Mouse (Mus musculus) T-helper 1 cell (primary cell): Measurements from ENCODE around the gene Abcc12.

ENCODE experiments used
- in situ Hi-C: fragments of 300-600 bp; cut with MboI, MseI; formaldehyde crosslinking; loops from one replicate; pipeline ENCODE4 v1.15.1; 2025; ENCODE audit warnings: high pct_unique_total_duplicates

The Abcc12 gene

GRCm38 (mm10) chr8:86580458-86580857 lies at the start of gene Abcc12:
TSS of gene Abcc12 (minus strand) at chr8:86580686.
- in situ Hi-C loops, result loop anchor here (5.0 to 10.0 kb wide), 2 partner anchors 883 to 986 kb away; no protein-coding TSS in a partner anchor

DNA sequence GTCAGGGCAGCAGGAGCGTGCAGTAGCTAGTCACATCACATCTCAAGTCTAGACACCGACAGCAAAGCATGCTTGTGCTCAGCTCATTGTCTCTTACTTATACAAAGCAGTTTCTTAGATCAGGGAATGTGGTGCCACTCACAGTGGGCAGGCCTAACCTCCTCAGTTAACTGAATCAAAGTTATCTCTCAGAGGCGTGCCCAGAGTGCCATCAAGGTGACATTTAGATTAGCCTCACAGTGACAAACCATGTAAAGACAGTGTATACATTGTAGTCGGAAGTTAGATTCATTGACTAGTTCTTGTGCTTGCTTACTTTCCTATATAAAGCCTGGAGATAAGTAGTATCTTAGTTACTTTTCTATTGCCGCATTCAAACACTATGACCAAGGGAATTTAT lies 49.7 kb upstream of the Abcc12 start:
- in situ Hi-C loops, result no loop called here

GRCm38 (mm10) chr8:86624915-86625314 lies 44.4 kb upstream of the Abcc12 start:
- in situ Hi-C loops, result loop anchor here (10.0 kb wide), 1 partner anchor 260 kb away; the partner anchor contains the start of gene N4bp1

DNA sequence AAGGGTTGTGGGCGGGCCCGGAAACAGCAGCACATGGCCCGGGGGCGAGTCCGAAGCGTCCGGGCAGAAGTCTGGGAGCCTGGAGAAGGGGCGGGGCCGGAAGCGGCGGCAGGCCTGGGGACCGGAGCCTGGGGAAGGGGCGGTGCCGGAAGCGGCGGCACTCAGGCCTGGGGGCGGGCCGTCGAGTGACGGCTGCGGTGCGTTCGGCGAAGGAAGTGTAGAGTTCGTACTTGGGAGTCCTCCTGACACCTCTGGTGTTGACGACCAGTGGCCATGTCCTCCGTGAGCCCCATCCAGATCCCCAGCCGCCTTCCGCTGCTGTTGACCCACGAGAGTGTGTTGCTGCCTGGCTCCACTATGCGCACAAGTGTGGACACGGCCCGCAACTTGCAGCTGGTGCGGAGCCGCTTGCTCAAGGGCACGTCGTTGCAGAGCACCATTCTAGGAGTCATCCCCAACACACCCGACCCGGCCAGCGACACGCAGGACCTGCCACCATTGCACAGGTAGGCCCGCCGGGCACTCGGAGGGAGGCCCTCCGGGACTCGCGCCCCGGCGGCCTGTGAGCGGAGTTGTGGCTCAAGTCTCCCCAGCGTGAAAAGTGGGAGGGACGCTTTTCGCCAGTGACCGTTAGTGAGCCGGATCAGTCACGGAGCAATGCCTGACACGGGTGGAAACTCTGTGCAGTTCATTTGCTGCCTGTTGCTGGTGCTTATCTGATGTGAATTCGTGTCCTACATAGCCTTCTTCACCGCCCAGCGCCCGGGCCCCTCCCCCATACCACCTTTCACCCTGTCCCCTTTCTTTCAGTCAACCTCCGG lies 43.6 kb upstream of the Abcc12 start, which contains the start of gene Lonp2:
TSS of gene Lonp2 (plus strand) at position 133 of the 821 bp plus-strand sequence.
- in situ Hi-C loops, result loop anchor here (10.0 kb wide), 1 partner anchor 261 kb away; the partner anchor contains the start of gene N4bp1

DNA sequence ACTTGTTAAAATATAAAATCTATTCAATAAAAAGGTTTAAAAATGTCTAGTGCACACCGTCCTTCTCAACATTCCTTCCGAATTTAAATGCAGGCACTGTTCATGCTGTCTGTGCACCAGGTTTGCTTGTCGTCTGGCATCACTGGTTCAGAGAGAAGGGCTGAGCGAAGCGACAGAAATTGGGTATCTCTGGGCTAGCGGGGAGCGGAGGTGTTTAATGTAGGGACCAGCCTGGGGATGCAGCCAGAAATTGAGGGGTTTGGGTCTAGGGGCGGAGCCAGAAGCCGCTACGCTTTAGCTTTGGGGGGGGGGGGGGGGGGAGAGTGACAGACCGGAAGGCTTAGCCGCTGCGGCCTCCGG lies 43.0 kb upstream of the Abcc12 start:
- in situ Hi-C loops, result loop anchor here (10.0 kb wide), 1 partner anchor 261 kb away; the partner anchor contains the start of gene N4bp1

- in situ Hi-C loops, result no loop called here
These were observed 37.4 kb upstream of the Abcc12 start for GRCm38 (mm10) chr8:86617759-86618387.

- in situ Hi-C loops, result no loop called here
These were observed 34.7 kb upstream of the Abcc12 start for GRCm38 (mm10) chr8:86615095-86615769.

DNA sequence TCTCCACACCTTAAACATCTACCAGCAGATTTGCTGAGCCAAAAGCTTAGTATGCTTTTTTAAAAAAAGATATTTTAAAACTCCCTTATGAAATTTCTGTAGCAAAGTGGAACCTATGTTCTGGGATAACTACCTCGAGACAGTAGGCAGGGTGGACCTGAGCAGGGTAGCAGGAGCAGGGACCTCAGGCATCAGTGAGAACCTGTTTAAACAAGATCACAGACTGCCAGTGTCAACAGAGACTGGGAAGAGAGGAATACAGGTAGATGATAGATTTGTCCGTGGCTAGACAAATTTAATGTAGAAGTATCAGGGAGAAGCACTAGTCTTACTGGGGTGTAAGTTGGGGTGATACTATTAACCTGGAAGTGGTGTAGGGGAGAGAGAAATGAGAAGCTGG lies 33.3 kb upstream of the Abcc12 start:
- in situ Hi-C loops, result no loop called here

DNA sequence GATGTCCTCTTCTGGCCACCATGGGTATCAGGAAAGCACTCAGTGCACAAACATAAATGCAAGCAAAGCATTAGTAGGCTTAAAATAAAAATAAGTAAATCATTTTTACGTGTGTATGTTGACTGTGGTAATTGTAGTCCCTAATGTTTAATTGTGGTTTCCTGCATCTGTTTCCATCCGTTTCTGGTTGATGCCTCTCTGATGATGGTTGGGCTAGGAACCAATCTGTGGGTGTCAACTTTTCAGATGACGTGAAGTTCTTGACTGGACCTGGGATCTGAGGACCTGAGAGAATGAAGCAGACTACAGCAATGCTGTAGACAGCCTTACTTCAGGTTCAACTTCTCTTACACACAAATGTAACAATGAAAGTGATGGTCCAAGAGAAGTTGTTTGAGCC lies 24.2 kb upstream of the Abcc12 start:
- in situ Hi-C loops, result no loop called here

GRCm38 (mm10) chr8:86603174-86603573 lies 22.7 kb upstream of the Abcc12 start:
- in situ Hi-C loops, result no loop called here

DNA sequence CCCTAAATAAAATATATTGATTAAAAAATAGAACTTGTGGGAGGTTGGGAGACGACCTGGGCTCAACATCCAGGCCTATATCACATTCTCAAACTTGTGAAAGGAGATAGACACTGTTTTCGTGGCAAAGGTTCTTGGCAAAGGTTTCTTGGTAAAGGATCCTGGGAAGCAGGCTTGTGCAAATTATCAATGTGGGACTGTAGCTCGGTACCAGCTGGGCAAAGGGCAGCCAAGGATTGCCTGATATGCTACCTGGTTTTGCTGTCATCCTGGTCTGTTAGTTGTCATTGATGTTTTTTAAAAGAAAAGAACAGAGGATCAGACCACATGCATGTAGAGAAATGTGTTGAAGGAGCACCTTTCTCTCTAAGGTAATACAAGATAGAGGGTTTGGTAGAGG lies 19.8 kb upstream of the Abcc12 start:
- in situ Hi-C loops, result no loop called here

DNA sequence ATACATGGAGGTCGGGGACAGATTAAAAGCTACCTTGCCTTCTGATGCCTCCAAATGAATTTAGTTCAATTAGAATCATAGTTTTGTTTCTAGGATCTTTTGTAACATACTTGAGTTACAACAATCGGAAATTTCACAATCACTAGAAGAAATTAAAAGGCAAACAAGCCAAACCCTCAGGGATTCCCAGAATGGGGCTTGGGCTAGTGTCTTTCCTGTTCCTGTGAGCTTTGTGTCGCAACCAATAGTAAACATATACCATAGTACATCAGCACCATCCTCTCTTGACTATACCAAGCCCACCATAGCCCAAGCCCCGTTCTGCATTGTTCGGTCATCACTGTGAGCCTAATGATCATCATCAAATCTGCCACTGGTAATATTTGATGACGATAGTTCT lies 18.8 kb upstream of the Abcc12 start:
- in situ Hi-C loops, result no loop called here

GRCm38 (mm10) chr8:86597681-86598080 lies 17.2 kb upstream of the Abcc12 start:
- in situ Hi-C loops, result no loop called here

- in situ Hi-C loops, result no loop called here
These were observed 15.2 kb upstream of the Abcc12 start for GRCm38 (mm10) chr8:86595671-86596070.

GRCm38 (mm10) chr8:86594159-86594796 lies 13.8 kb upstream of the Abcc12 start:
- in situ Hi-C loops, result no loop called here

GRCm38 (mm10) chr8:86593099-86593498 lies 12.6 kb upstream of the Abcc12 start:
- in situ Hi-C loops, result no loop called here

GRCm38 (mm10) chr8:86588338-86588737 lies 7.9 kb upstream of the Abcc12 start:
- in situ Hi-C loops, result loop anchor here (10.0 kb wide), 1 partner anchor 994 kb away; no protein-coding TSS in a partner anchor

GRCm38 (mm10) chr8:86586642-86587041 lies 6.2 kb upstream of the Abcc12 start:
- in situ Hi-C loops, result loop anchor here (10.0 kb wide), 1 partner anchor 992 kb away; no protein-coding TSS in a partner anchor

GRCm38 (mm10) chr8:86586058-86586457 lies 5.6 kb upstream of the Abcc12 start:
- in situ Hi-C loops, result loop anchor here (10.0 kb wide), 1 partner anchor 991 kb away; no protein-coding TSS in a partner anchor

GRCm38 (mm10) chr8:86585532-86585931 lies 5.0 kb upstream of the Abcc12 start:
- in situ Hi-C loops, result loop anchor here (10.0 kb wide), 1 partner anchor 991 kb away; no protein-coding TSS in a partner anchor

GRCm38 (mm10) chr8:86585118-86585517 lies 4.6 kb upstream of the Abcc12 start:
- in situ Hi-C loops, result loop anchor here (10.0 kb wide), 1 partner anchor 990 kb away; no protein-coding TSS in a partner anchor
